Mouse (Mus musculus): ENCODE data around the gene Gdf9. TPM values are rescaled to one million over a fixed set of nuclear protein-coding genes. Genes with fewer than 3 reads are reported as not detected.

Gdf9 gene
- polyA plus RNA-seq, 1 experiment from 2014 or later, result 0.84 TPM

- H3K4me1 ChIP-seq (ENCODE audit: insufficient read depth, low read depth, low read length), result peaks cover 14% of the 10 kb centered on the region; the same call in 1 of the 2 replicates
- H3K9me3 ChIP-seq (ENCODE audit: low read length), result no peaks in the 10 kb centered on the region
- peak; percentile 60 for ATAC-seq
- H3K27ac ChIP-seq (ENCODE audit: low read length), result no peak overlapping the region
- peak overlapping the region; percentile 54 for H3K4me2 ChIP-seq (replicated peaks; ENCODE audit: low read depth, low read length)
- TF ChIP-seq CTCF (IDR thresholded peaks at IDR 0.05) (peak; percentile 85), EP300 (IDR thresholded peaks at IDR 0.05) (no peak)
- H3K27me3 ChIP-seq (replicated peaks; ENCODE audit: insufficient read depth, low read length), result peaks cover 28% of the 10 kb centered on the region
- H3K36me3 ChIP-seq (ENCODE audit: insufficient read depth, low read length), result no peaks in the 10 kb centered on the region
- H3K9ac ChIP-seq (replicated peaks; ENCODE audit: low read depth), result 0 out of 2 replicates have a peak overlapping the region, but pooled peaks have one; percentile 26
- peak; percentile 80 for DNase-seq (ENCODE audit: low spot score)
- peak overlapping the region; percentile 16; the same call in 1 of the 2 replicates for H3K4me3 ChIP-seq (ENCODE audit: low read depth, low read length)
- 10% methylated on average over 40 of the region's 40 CpGs for WGBS
These were observed 35.6 kb downstream of the Gdf9 start for GRCm38 (mm10) chr11:53466231-53466971.

DNA sequence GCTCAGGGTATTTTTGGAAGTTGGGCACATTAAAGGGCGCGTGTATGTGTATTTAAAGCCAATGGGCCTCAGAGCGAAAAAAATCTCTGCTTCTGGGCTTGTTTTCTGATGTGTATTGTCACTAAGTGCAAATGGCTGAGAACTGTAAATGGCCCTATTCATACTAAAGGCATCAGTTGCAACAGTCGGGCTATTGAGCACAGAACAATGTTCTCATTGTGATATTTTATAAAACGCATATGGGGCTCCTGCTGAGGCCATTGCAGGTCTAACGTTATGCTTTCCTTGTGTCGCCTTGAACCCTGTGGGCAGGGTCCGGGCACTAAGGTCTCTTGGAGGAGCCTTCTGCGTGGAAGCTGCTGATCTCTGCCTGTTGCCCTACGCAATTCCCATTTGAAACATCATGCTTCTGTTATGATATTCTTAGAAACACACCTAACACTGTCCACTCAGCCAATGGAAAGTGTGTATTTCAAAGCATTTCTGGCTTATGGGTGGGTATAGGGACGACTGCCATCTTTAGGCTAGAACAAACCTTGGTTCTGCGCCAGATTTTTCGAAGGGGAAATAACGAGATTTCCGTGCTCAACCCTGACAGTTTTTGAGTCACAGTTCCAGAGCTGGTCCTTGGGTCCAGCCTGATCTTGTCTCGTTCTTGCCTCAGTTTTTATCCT is 38.6 kb downstream of the Gdf9 start:
- DNase-seq (ENCODE audit: low spot score) (no peak), ATAC-seq (no peak)
- peak overlapping the region; percentile 3; the same call in 1 of the 2 replicates for H3K4me2 ChIP-seq (replicated peaks; ENCODE audit: low read depth, low read length)
- peaks cover 29% of the 10 kb centered on the region; the same call in 1 of the 2 replicates for H3K27me3 ChIP-seq (replicated peaks; ENCODE audit: insufficient read depth, low read length)
- no peak overlapping the region for H3K27ac ChIP-seq (ENCODE audit: low read length)
- WGBS, result 35% methylated on average over 16 of the region's 16 CpGs
- TF ChIP-seq CTCF (IDR thresholded peaks at IDR 0.05) (no peak), EP300 (IDR thresholded peaks at IDR 0.05) (no peak)
- H3K4me3 ChIP-seq (ENCODE audit: low read depth, low read length), result no peak overlapping the region
- 0 out of 2 replicates have a peak, but pooled peaks cover 6% of the 10 kb centered on the region for H3K4me1 ChIP-seq (ENCODE audit: insufficient read depth, low read depth, low read length)
- H3K36me3 ChIP-seq (ENCODE audit: insufficient read depth, low read length), result no peaks in the 10 kb centered on the region
- H3K9ac ChIP-seq (replicated peaks; ENCODE audit: low read depth), result no peak overlapping the region
- no peaks in the 10 kb centered on the region for H3K9me3 ChIP-seq (ENCODE audit: low read length)

DNA sequence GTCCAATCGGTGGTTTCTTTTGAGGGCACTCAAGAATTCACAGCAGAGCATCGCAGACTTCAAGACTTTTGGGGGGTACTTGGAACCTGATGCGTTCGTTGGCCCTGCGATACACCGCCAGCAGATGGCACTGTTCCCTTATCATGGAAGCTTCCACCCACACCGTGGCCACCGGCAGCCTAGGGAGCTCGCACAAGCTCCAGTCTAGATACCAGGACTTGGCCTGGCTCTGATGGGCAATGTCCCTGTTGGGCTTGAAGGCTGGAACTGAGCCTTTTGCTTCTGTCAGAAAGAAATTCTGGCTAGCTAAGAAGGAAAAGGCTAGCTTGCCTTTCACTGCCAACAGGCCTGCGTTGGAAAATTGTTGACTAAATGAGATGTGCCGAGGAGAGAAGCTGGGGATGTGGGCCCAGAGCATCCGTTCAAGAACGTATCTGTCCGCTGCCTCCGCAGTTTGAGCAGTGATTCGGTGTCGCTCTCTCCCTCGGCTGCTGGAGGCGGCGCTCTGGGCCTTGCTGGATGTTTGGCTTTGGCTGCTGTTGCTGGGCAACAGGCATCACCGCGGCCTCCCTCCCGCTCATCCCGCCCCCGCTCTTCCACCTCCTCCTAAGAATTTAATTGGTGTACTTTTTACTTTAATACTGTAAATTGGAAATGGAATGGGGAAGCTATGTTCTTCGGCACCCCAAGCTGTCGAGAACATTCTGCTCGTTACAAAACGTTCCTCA is 39.3 kb downstream of the Gdf9 start, which contains the start of gene Gm9837:
Gm9837 (minus strand) TSS at position 512 of the 728 bp plus-strand sequence.
- peaks cover 32% of the 10 kb centered on the region; the same call in 1 of the 2 replicates for H3K27me3 ChIP-seq (replicated peaks; ENCODE audit: insufficient read depth, low read length)
- no peak within 1 kb of the TSS for H3K9ac ChIP-seq (replicated peaks; ENCODE audit: low read depth)
- H3K9me3 ChIP-seq (ENCODE audit: low read length), result no peaks in the 10 kb centered on the region
- no peak within 1 kb of the TSS for H3K4me3 ChIP-seq (ENCODE audit: low read depth, low read length)
- ATAC-seq (peak; percentile 85), DNase-seq (ENCODE audit: low spot score) (peak; percentile 90)
- H3K4me2 ChIP-seq (replicated peaks; ENCODE audit: low read depth, low read length), result peak within 1 kb of the TSS; percentile 3; the same call in 1 of the 2 replicates
- TF ChIP-seq EP300 (IDR thresholded peaks at IDR 0.05), result no peak
- peak; percentile 97 for TF ChIP-seq CTCF (IDR thresholded peaks at IDR 0.05)
- WGBS, result 4% methylated on average over 29 of the region's 29 CpGs
- no peak within 1 kb of the TSS for H3K27ac ChIP-seq (ENCODE audit: low read length)
- H3K36me3 ChIP-seq (ENCODE audit: insufficient read depth, low read length), result no peaks in the 10 kb centered on the region
- H3K4me1 ChIP-seq (ENCODE audit: insufficient read depth, low read depth, low read length), result 0 out of 2 replicates have a peak, but pooled peaks cover 6% of the 10 kb centered on the region

- DNase-seq (ENCODE audit: low spot score), result no peak
- Histone ChIP-seq H3K27me3 (replicated peaks; ENCODE audit: insufficient read depth, low read length) (peaks cover 35% of the 10 kb centered on the region; the same call in 1 of the 2 replicates), H3K9ac (replicated peaks; ENCODE audit: low read depth) (no peak overlapping the region), H3K36me3 (ENCODE audit: insufficient read depth, low read length) (no peaks in the 10 kb centered on the region), H3K27ac (ENCODE audit: low read length) (no peak overlapping the region), H3K4me1 (ENCODE audit: insufficient read depth, low read depth, low read length) (no peaks in the 10 kb centered on the region), H3K9me3 (ENCODE audit: low read length) (no peaks in the 10 kb centered on the region), H3K4me3 (ENCODE audit: low read depth, low read length) (no peak overlapping the region), H3K4me2 (replicated peaks; ENCODE audit: low read depth, low read length) (no peak overlapping the region)
- TF ChIP-seq EP300 (IDR thresholded peaks at IDR 0.05) (no peak), CTCF (IDR thresholded peaks at IDR 0.05) (peak; percentile 36)
- no peak for ATAC-seq
- 76% methylated on average over 3 of the region's 3 CpGs for WGBS
These were observed 41.9 kb downstream of the Gdf9 start for GRCm38 (mm10) chr11:53472709-53473108.

- Histone ChIP-seq H3K4me3 (ENCODE audit: low read depth, low read length) (no peak overlapping the region), H3K4me2 (replicated peaks; ENCODE audit: low read depth, low read length) (no peak overlapping the region), H3K9ac (replicated peaks; ENCODE audit: low read depth) (no peak overlapping the region), H3K27ac (ENCODE audit: low read length) (no peak overlapping the region), H3K4me1 (ENCODE audit: insufficient read depth, low read depth, low read length) (no peaks in the 10 kb centered on the region; the same call in 1 of the 2 replicates), H3K27me3 (replicated peaks; ENCODE audit: insufficient read depth, low read length) (peaks cover 58% of the 10 kb centered on the region), H3K36me3 (ENCODE audit: insufficient read depth, low read length) (no peaks in the 10 kb centered on the region), H3K9me3 (ENCODE audit: low read length) (no peaks in the 10 kb centered on the region)
- ATAC-seq, result no peak
- TF ChIP-seq EP300 (IDR thresholded peaks at IDR 0.05) (no peak), CTCF (IDR thresholded peaks at IDR 0.05) (no peak)
- WGBS, result 25% methylated on average over 8 of the region's 8 CpGs
- DNase-seq (ENCODE audit: low spot score), result no peak
These were observed 44.8 kb downstream of the Gdf9 start for GRCm38 (mm10) chr11:53475620-53476019.

Data from lung, postnatal 0 days (tissue).